Mouse (Mus musculus) cerebellum, adult 2 months (tissue): ENCODE measurements around the gene Selenok. TPM values are rescaled to one million over a fixed set of nuclear protein-coding genes. Genes with fewer than 3 reads are reported as not detected.
A peak's percentile ranks its signal among the peaks of the same experiment; 100 is the strongest.

ENCODE experiments used
- DNase-seq, 2 experiments: peaks; one replicate each; pipeline ENCODE4 v3.0.0; 2021
- H3K27ac ChIP-seq: fragments of 200-500 bp; 2 replicates; pipeline ENCODE4 v1.5.1; 2012; ENCODE audit warnings: low read length, control low read depth, inconsistent platforms; ENCODE audit not compliant: insufficient read depth
- H3K27me3 ChIP-seq: fragments of 200-500 bp; 2 replicates; pipeline ENCODE4 v1.6.1; 2012; ENCODE audit warnings: inconsistent platforms, mild to moderate bottlenecking, low read length, moderate library complexity; ENCODE audit not compliant: control insufficient read depth, insufficient read depth
- H3K4me1 ChIP-seq: fragments of 200-500 bp; 2 replicates; pipeline ENCODE4 v1.6.1; 2011; ENCODE audit warnings: low read length; ENCODE audit not compliant: control insufficient read depth, insufficient read depth
- H3K4me3 ChIP-seq: fragments of 200-500 bp; replicated peaks from 2 replicates; pipeline ENCODE3; 2011; ENCODE audit warnings: mild to moderate bottlenecking, low read depth, low read length, control low read depth; ENCODE audit not compliant: insufficient read depth
- CTCF ChIP-seq: fragments of 200-500 bp; IDR thresholded peaks from 2 replicates; pipeline ENCODE4 v1.5.1; 2011; ENCODE audit warnings: low read depth, mild to moderate bottlenecking, control low read depth, low read length, moderate library complexity, borderline replicate concordance; ENCODE audit not compliant: insufficient read depth
- POLR2A ChIP-seq: fragments of 200-500 bp; IDR thresholded peaks from 2 replicates; pipeline ENCODE4 v1.6.1; 2011; ENCODE audit warnings: low read length, control low read depth, borderline replicate concordance; ENCODE audit not compliant: insufficient read depth
- WGBS: fragments of 180-500 bp; shearing (Covaris S2); methylation state at CpG from one replicate; pipeline ENCODE4 v1.1.7; 2018; 5-methylcytosine and 5-hydroxymethylcytosine counted together
- polyA plus RNA-seq: library from polyadenylated mRNA; depleted of rRNA; stranded (reverse); fragments of >200 nt; gene quantifications from 2 replicates; pipeline ENCODE4 v1.2.3, GENCODE M21; 2012

Selenok gene
- polyA plus RNA-seq, 1 experiment = 183 TPM

- no peak for TF ChIP-seq CTCF
- 92% methylated on average over 11 of the region's 11 CpGs for WGBS
- Histone ChIP-seq H3K27me3 (no peaks in the 10 kb centered on the region), H3K4me3 (no peak overlapping the region), H3K4me1 (no peaks in the 10 kb centered on the region), H3K27ac (no peak overlapping the region)
- no peak for DNase-seq
Measured at GRCm38 (mm10) chr14:29996000-29996751, 28.1 kb downstream of the Selenok start.

GRCm38 (mm10) chr14:29997345-29997744 is 29.2 kb downstream of the Selenok start:
- H3K4me3 ChIP-seq = no peak overlapping the region
- H3K27ac ChIP-seq = no peak overlapping the region
- no peaks in the 10 kb centered on the region for H3K4me1 ChIP-seq
- no peak for DNase-seq
- no peaks in the 10 kb centered on the region for H3K27me3 ChIP-seq
- TF ChIP-seq POLR2A (no peak), CTCF (no peak)

GRCm38 (mm10) chr14:29998747-29999474 is 30.8 kb downstream of the Selenok start:
- no peaks in the 10 kb centered on the region for H3K27me3 ChIP-seq
- TF ChIP-seq CTCF (no peak), POLR2A (no peak)
- no peak for DNase-seq
- 82% methylated on average over 13 of the region's 13 CpGs for WGBS
- H3K27ac ChIP-seq = no peak overlapping the region
- H3K4me1 ChIP-seq = no peaks in the 10 kb centered on the region
- H3K4me3 ChIP-seq = no peak overlapping the region

GRCm38 (mm10) chr14:29999475-29999811 is 31.3 kb downstream of the Selenok start:
- Histone ChIP-seq H3K4me3 (no peak overlapping the region), H3K4me1 (no peaks in the 10 kb centered on the region), H3K27ac (no peak overlapping the region), H3K27me3 (no peaks in the 10 kb centered on the region)
- 92% methylated on average over 3 of the region's 3 CpGs for whole genome bisulfite sequencing
- no peak for DNase-seq
- no peak for TF ChIP-seq POLR2A

- Histone ChIP-seq H3K27ac (peak within 1 kb of the TSS; percentile 4; the same call in 1 of the 2 replicates), H3K4me3 (peak within 1 kb of the TSS; percentile 39), H3K4me1 (peaks cover 3% of the 10 kb centered on the region; the same call in 1 of the 2 replicates), H3K27me3 (no peaks in the 10 kb centered on the region)
- DNase-seq = peak; percentile 44 to 51
- TF ChIP-seq POLR2A = no peak
- TF ChIP-seq CTCF = no peak
- WGBS = 11% methylated on average over 54 of the region's 54 CpGs
Measured at GRCm38 (mm10) chr14:30008733-30009575, 40.8 kb downstream of the Selenok start, which contains the start of the genes Il17rb and Chdh. Il17rb (minus strand) TSS chr14:30008896. Chdh (plus strand) TSS chr14:30009023.

- Histone ChIP-seq H3K27me3 (no peaks in the 10 kb centered on the region), H3K27ac (peak overlapping the region; percentile 11; the same call in 1 of the 2 replicates), H3K4me3 (no peak overlapping the region), H3K4me1 (peaks cover 3% of the 10 kb centered on the region; the same call in 1 of the 2 replicates)
- DNase-seq = peak in 1 of 2 experiments; percentile 33
- TF ChIP-seq CTCF (no peak), POLR2A (no peak)
- 34% methylated on average over 10 of the region's 10 CpGs for WGBS
Measured at GRCm38 (mm10) chr14:30009864-30010560, 41.9 kb downstream of the Selenok start.
